ENCODE assay signal across 22 mouse cellular contexts in the genomic region with DNA sequence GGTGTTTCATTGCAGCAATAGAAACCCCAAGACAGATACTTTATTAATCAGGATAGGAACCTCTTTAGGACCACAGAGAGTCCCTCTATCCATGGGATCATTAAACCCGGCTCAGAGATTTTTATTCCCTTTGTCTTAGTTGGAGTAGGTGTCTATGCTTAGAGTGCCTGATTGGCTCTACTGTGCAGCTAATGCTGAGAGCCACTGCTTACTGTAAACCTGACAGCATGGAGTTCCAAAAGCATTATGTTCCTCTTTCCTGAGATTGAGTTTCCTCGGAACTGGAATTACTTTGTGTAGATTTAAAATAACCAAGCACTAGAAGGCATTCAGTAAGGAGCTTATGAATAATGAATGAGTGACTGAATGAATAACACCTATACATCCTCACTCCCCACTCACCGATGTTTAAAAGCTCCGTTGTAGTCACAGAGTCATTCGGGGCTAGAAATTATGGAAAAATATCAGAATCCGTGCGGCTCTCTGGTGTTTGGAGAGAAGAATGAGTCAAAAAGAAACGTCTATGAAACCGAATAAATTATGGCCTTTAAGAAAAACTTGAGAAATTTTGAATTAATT.
DNase-seq lines count a peak whose midpoint lies in the region; ATAC-seq lines count a peak whose summit lies in the region.
"Had no signal": no experiment of that assay in that cellular context is flagged by ENCODE, and none has a peak within 500 bp of the region (broad histone marks: within the 10 kb centered on the region; RNA-seq: fewer than 3 reads in every experiment).

No protein-coding gene starts in this region.

- DNase-seq in frontal cortex, postnatal 14 days (ENCODE audit: low spot score in 2 of 2) = no peak
- no peak for DNase-seq in midbrain, embryonic 10.5 days (ENCODE audit: low spot score)
- DNase-seq in heart, postnatal 36 days = no peak
- DNase-seq in right cerebral cortex, postnatal 36 days (ENCODE audit: low spot score in 2 of 2) = no peak
- DNase-seq: cerebellum, adult 18-20 months; cerebellum, postnatal 14 days; gastrocnemius, adult 2 months; kidney, postnatal 25 days; liver; right cerebral cortex, adult 18-20 months had no signal

- H3K27ac ChIP-seq in midbrain, embryonic 12.5 days (replicated peaks) = no peak overlapping the region
- H3K27ac ChIP-seq in midbrain, embryonic 10.5 days (replicated peaks) = no peak overlapping the region
- peak overlapping the region; percentile 70 for H3K27ac ChIP-seq in macrophage
- H3K27ac ChIP-seq: gastrocnemius, adult 2 months; heart, embryonic 10.5 days; layer of hippocampus, adult 2 months; limb, embryonic 10.5 days; neural tube, embryonic 15.5 days had no signal

- H3K4me3 ChIP-seq in midbrain, embryonic 12.5 days = no peak overlapping the region
- no peak overlapping the region for H3K4me3 ChIP-seq in midbrain, embryonic 10.5 days
- H3K4me3 ChIP-seq in macrophage (ENCODE audit: inconsistent target) = no peak overlapping the region
- H3K4me3 ChIP-seq: gastrocnemius, adult 2 months; heart, embryonic 10.5 days; layer of hippocampus, adult 2 months; limb, embryonic 10.5 days; neural tube, embryonic 15.5 days had no signal

- intact Hi-C loops in heart, postnatal 36 days (cut with DNase I) = loop anchor here (10.0 kb wide), 1 partner anchor 418 kb away; no protein-coding TSS in a partner anchor

- H3K79me2 ChIP-seq in macrophage (ENCODE audit: inconsistent target) = no peaks in the 10 kb centered on the region

- H3K27me3 ChIP-seq in midbrain, embryonic 12.5 days = no peaks in the 10 kb centered on the region
- H3K27me3 ChIP-seq in midbrain, embryonic 10.5 days (ENCODE audit: low read depth, poor library complexity, severe bottlenecking) = no peaks in the 10 kb centered on the region
- H3K27me3 ChIP-seq: CH12.LX; neural tube, embryonic 15.5 days; Patski had no signal

- H3K4me2 ChIP-seq in midbrain, embryonic 12.5 days (replicated peaks) = no peak overlapping the region
- H3K4me2 ChIP-seq: neural tube, embryonic 15.5 days had no signal

- H3K36me3 ChIP-seq in midbrain, embryonic 12.5 days = no peaks in the 10 kb centered on the region
- no peaks in the 10 kb centered on the region for H3K36me3 ChIP-seq in midbrain, embryonic 10.5 days
- no peaks in the 10 kb centered on the region for H3K36me3 ChIP-seq in macrophage (ENCODE audit: inconsistent target)
- H3K36me3 ChIP-seq: G1E; heart, embryonic 10.5 days; limb, embryonic 10.5 days; neural tube, embryonic 15.5 days had no signal

- 59% methylated on average over 9 of the region's 9 CpGs for WGBS in midbrain, embryonic 12.5 days
- 89% methylated on average over 9 of the region's 9 CpGs for WGBS in midbrain, embryonic 10.5 days
- WGBS in macrophage (ENCODE audit: missing documents) = 94% methylated on average over 9 of the region's 9 CpGs

- H3K9ac ChIP-seq in midbrain, embryonic 12.5 days (replicated peaks) = no peak overlapping the region
- H3K9ac ChIP-seq: neural tube, embryonic 15.5 days had no signal

- H3K9me3 ChIP-seq in midbrain, embryonic 12.5 days = no peaks in the 10 kb centered on the region
- H3K9me3 ChIP-seq in midbrain, embryonic 10.5 days (replicated peaks) = no peaks in the 10 kb centered on the region
- H3K9me3 ChIP-seq: heart, embryonic 10.5 days; limb, embryonic 10.5 days; neural tube, embryonic 15.5 days had no signal

- H3K4me1 ChIP-seq in midbrain, embryonic 12.5 days = no peaks in the 10 kb centered on the region
- peaks cover 23% of the 10 kb centered on the region; the same call in 1 of the 2 replicates for H3K4me1 ChIP-seq in midbrain, embryonic 10.5 days
- H3K4me1 ChIP-seq: limb, embryonic 10.5 days; neural tube, embryonic 15.5 days had no signal

- peak; percentile 85 for ATAC-seq in frontal cortex, adult (ENCODE audit: low TSS enrichment)
- 0 out of 2 replicates have a peak, but pooled peaks have one; percentile 42 for ATAC-seq in midbrain, embryonic 12.5 days (ENCODE audit: low FRiP score, low read depth)
- ATAC-seq: hindbrain, embryonic 16.5 days; intestine, embryonic 16.5 days; Patski had no signal
